Mouse (Mus musculus) liver, embryonic 15.5 days (tissue): ENCODE measurements around the gene Myh14. TPM values are rescaled to one million over a fixed set of nuclear protein-coding genes. Genes with fewer than 3 reads are reported as not detected.

ENCODE experiments used
- ATAC-seq: fragments of 200-750 bp; cut with Nextera tagmentation; 2 replicates; pipeline ENCODE4 v1.8.0; 2017; ENCODE audit warnings: moderate number of reproducible peaks, mild to moderate bottlenecking, moderate library complexity; ENCODE audit not compliant: insufficient read depth
- H3K27ac ChIP-seq: fragments of 300-500 bp; sonication (generic); replicated peaks from 2 replicates; pipeline ENCODE4 v1.5.1; 2015; ENCODE audit warnings: mild to moderate bottlenecking, inconsistent platforms
- H3K27me3 ChIP-seq: fragments of 300-500 bp; sonication (generic); 2 replicates; pipeline ENCODE4 v1.6.1; 2015; ENCODE audit warnings: mild to moderate bottlenecking, inconsistent platforms
- H3K36me3 ChIP-seq: fragments of 300-500 bp; sonication (generic); replicated peaks from 2 replicates; pipeline ENCODE4 v1.6.1; 2015; ENCODE audit warnings: moderate library complexity, mild to moderate bottlenecking, inconsistent platforms
- H3K4me1 ChIP-seq: fragments of 300-500 bp; sonication (generic); replicated peaks from 2 replicates; pipeline ENCODE4 v1.6.1; 2015; ENCODE audit warnings: inconsistent platforms
- H3K4me2 ChIP-seq: fragments of 300-500 bp; sonication (generic); 2 replicates; pipeline ENCODE4 v1.6.1; 2015; ENCODE audit warnings: moderate library complexity, mild to moderate bottlenecking, inconsistent platforms
- H3K4me3 ChIP-seq: fragments of 300-500 bp; sonication (generic); replicated peaks from 2 replicates; pipeline ENCODE4 v1.5.1; 2015; ENCODE audit warnings: mild to moderate bottlenecking, inconsistent platforms
- H3K9ac ChIP-seq: fragments of 300-500 bp; sonication (generic); 2 replicates; pipeline ENCODE4 v1.6.1; 2015; ENCODE audit warnings: moderate library complexity, mild to moderate bottlenecking, inconsistent platforms
- H3K9me3 ChIP-seq: fragments of 300-500 bp; sonication (generic); replicated peaks from 2 replicates; pipeline ENCODE4 v1.6.1; 2016; ENCODE audit warnings: inconsistent platforms
- WGBS: fragments of 180-500 bp; shearing (Covaris S2); methylation state at CpG from one replicate; pipeline ENCODE4 v1.1.7; 2015; ENCODE audit warnings: mixed read lengths; ENCODE audit not compliant: insufficient replicate concordance; 5-methylcytosine and 5-hydroxymethylcytosine counted together
- polyA plus RNA-seq: library from polyadenylated mRNA; unstranded; fragments of >200 nt; fragmentation: Nextera tagmentation; extraction: Ambion mirVana; gene quantifications from 2 replicates; pipeline ENCODE4 v1.2.1, GENCODE M21; 2015

Myh14 gene
- polyA plus RNA-seq, 1 experiment from 2014 or later = 0.18 TPM

- 4% methylated on average over 12 of the region's 12 CpGs for WGBS
Observed at GRCm38 (mm10) chr7:44588338-44588737, 82.3 kb downstream of the Myh14 start.

GRCm38 (mm10) chr7:44587676-44588075 is 83.0 kb downstream of the Myh14 start:
- Histone ChIP-seq H3K4me1 (peaks cover 25% of the 10 kb centered on the region), H3K9ac (no peak overlapping the region), H3K9me3 (no peaks in the 10 kb centered on the region), H3K27ac (no peak overlapping the region), H3K27me3 (peaks cover 92% of the 10 kb centered on the region), H3K4me3 (no peak overlapping the region), H3K36me3 (no peaks in the 10 kb centered on the region), H3K4me2 (no peak overlapping the region)
- 29% methylated on average over 6 of the region's 6 CpGs for WGBS
- ATAC-seq = no peak

More at GRCm38 (mm10) chr7:44588338-44588737, 82.3 kb downstream of the Myh14 start:
- Histone ChIP-seq H3K4me3 (no peak overlapping the region), H3K27me3 (peaks cover 92% of the 10 kb centered on the region), H3K36me3 (no peaks in the 10 kb centered on the region), H3K9me3 (no peaks in the 10 kb centered on the region), H3K4me1 (peaks cover 25% of the 10 kb centered on the region), H3K9ac (no peak overlapping the region), H3K27ac (no peak overlapping the region), H3K4me2 (peak overlapping the region; percentile 58; the same call in 1 of the 2 replicates)
- ATAC-seq = no peak

DNA sequence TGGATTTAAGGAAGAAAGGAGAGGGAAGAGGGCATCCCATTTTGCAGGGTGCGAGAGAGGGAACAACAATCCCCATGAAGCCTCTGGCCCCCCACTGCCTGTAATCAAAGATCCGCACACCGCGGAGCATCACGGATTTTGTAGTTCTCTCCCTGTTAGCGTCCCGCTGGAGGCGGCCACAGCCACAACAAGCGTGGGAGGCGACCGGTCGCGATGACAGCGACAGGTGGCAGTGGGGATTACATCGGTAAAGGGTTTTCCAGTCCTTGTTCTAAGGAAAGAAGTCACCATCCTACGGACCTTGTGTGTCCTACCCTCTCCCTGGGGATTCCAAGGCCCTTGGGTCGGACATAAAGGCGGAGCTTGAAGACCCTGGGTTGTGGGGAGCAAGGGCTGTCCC is 83.7 kb downstream of the Myh14 start:
- ATAC-seq = no peak
- Histone ChIP-seq H3K27me3 (peaks cover 91% of the 10 kb centered on the region), H3K36me3 (no peaks in the 10 kb centered on the region), H3K4me2 (no peak overlapping the region), H3K27ac (no peak overlapping the region), H3K4me1 (peaks cover 25% of the 10 kb centered on the region), H3K9ac (no peak overlapping the region), H3K9me3 (no peaks in the 10 kb centered on the region), H3K4me3 (no peak overlapping the region)
- 1% methylated on average over 18 of the region's 18 CpGs for WGBS

- H3K4me1 ChIP-seq = peaks cover 24% of the 10 kb centered on the region
- H3K27me3 ChIP-seq = peaks cover 88% of the 10 kb centered on the region
- no peak overlapping the region for H3K9ac ChIP-seq
- no peak overlapping the region for H3K27ac ChIP-seq
- no peaks in the 10 kb centered on the region for H3K36me3 ChIP-seq
- WGBS = 12% methylated on average over 19 of the region's 19 CpGs
- H3K4me3 ChIP-seq = no peak overlapping the region
- no peak overlapping the region for H3K4me2 ChIP-seq
- no peak for ATAC-seq
- no peaks in the 10 kb centered on the region for H3K9me3 ChIP-seq
Observed at GRCm38 (mm10) chr7:44586518-44586917, 84.1 kb downstream of the Myh14 start.

DNA sequence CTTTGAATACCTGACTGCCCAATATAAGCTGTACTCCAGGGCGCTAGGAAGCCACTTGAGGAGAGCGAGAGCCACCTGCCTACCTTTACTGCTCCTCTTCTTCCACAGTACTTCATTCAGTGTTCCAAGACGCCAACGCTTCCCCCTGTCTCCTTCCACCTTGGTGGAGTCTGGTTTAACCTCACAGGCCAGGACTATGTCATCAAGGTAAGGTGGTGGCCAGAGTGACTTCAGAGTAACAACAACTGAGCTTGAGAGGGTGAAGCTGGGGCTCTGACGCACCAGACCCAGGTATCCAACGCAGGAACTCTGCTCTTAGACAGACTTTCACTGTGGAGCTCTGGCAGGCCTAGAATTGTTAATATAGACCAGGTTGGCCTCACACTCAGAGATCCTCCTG is 85.0 kb downstream of the Myh14 start:
- Histone ChIP-seq H3K4me2 (no peak overlapping the region), H3K27me3 (peaks cover 82% of the 10 kb centered on the region), H3K27ac (no peak overlapping the region), H3K9ac (no peak overlapping the region), H3K4me3 (no peak overlapping the region), H3K36me3 (no peaks in the 10 kb centered on the region), H3K9me3 (no peaks in the 10 kb centered on the region), H3K4me1 (peaks cover 15% of the 10 kb centered on the region; the same call in 1 of the 2 replicates)
- 64% methylated on average over 6 of the region's 6 CpGs for WGBS
- no peak for ATAC-seq

DNA sequence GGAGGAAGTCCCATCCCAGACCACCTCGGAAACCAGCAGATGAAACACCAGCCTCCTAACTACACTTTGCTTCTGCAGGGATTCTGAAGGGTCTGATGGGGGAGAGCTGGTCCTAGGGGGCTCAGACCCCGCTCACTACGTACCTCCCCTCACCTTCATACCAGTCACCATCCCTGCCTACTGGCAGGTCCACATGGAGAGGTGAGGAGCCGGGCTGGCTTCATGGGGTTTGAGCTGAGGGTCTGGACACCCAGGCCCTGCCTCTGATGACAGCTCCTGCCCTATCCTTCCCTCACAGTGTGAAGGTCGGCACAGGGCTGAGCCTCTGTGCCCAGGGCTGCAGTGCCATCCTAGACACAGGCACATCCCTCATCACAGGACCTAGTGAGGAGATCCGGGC is 85.7 kb downstream of the Myh14 start:
- Histone ChIP-seq H3K27ac (no peak overlapping the region), H3K4me1 (0 out of 2 replicates have a peak, but pooled peaks cover 13% of the 10 kb centered on the region), H3K4me3 (no peak overlapping the region), H3K9me3 (no peaks in the 10 kb centered on the region), H3K4me2 (no peak overlapping the region), H3K36me3 (no peaks in the 10 kb centered on the region), H3K27me3 (peaks cover 75% of the 10 kb centered on the region), H3K9ac (no peak overlapping the region)
- 61% methylated on average over 6 of the region's 6 CpGs for WGBS
- ATAC-seq = no peak

- WGBS = 40% methylated on average over 4 of the region's 4 CpGs
- H3K27me3 ChIP-seq = peaks cover 70% of the 10 kb centered on the region
- 0 out of 2 replicates have a peak, but pooled peaks cover 12% of the 10 kb centered on the region for H3K4me1 ChIP-seq
- no peak for ATAC-seq
- no peak overlapping the region for H3K27ac ChIP-seq
- H3K4me3 ChIP-seq = no peak overlapping the region
- H3K9me3 ChIP-seq = no peaks in the 10 kb centered on the region
- no peaks in the 10 kb centered on the region for H3K36me3 ChIP-seq
- no peak overlapping the region for H3K9ac ChIP-seq
- no peak overlapping the region for H3K4me2 ChIP-seq
Observed at GRCm38 (mm10) chr7:44584265-44584804, 86.3 kb downstream of the Myh14 start.

DNA sequence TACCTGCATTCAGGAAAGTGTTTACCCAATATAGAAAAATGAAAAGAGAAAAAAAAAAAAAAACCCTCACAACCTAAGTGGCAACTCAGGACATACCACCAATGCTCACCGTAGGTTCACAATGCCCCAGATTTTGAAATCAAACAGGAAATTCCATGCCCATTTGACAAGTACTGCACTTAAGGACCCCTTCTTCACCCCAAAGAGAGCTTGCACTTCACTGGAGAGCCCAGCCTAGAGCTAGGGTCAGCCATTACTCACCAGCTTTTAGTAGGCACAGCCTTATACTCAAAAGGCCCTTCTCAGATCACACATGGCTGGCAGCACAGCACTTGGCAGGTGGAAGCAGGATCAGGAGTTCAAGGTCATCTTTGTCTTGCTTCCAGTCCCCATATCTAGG is 87.5 kb downstream of the Myh14 start:
- Histone ChIP-seq H3K9ac (no peak overlapping the region), H3K4me2 (no peak overlapping the region), H3K4me3 (no peak overlapping the region), H3K27me3 (peaks cover 58% of the 10 kb centered on the region), H3K9me3 (no peaks in the 10 kb centered on the region), H3K27ac (no peak overlapping the region), H3K4me1 (0 out of 2 replicates have a peak, but pooled peaks cover 3% of the 10 kb centered on the region), H3K36me3 (no peaks in the 10 kb centered on the region)
- ATAC-seq = no peak
- 55% methylated on average over 1 of the region's 1 CpGs for WGBS

- H3K27me3 ChIP-seq = peaks cover 53% of the 10 kb centered on the region
- H3K4me1 ChIP-seq = 0 out of 2 replicates have a peak, but pooled peaks cover 2% of the 10 kb centered on the region
- no peak overlapping the region for H3K4me3 ChIP-seq
- H3K9me3 ChIP-seq = no peaks in the 10 kb centered on the region
- WGBS = 29% methylated on average over 5 of the region's 5 CpGs
- no peaks in the 10 kb centered on the region for H3K36me3 ChIP-seq
- H3K27ac ChIP-seq = no peak overlapping the region
- no peak overlapping the region for H3K9ac ChIP-seq
- no peak for ATAC-seq
- H3K4me2 ChIP-seq = no peak overlapping the region
Observed at GRCm38 (mm10) chr7:44582709-44583108, 87.9 kb downstream of the Myh14 start.

DNA sequence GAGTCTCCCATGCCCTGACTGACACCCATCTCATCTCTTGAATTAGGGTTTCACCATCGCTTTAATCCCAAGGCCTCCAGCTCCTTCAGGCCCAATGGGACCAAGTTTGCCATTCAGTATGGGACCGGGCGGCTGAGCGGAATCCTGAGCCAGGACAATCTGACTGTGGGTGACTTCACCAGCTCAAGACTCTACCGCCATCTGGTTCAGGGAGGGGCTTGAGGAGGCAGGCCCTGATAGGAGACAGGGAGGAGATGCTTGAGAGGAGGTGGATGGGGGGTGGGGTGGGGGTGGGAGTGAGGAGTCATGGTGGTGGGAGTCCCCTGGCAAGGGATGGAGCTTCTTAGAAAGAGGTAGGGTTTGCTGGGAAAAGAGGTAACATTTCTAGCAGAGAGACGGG is 89.0 kb downstream of the Myh14 start:
- Histone ChIP-seq H3K9me3 (no peaks in the 10 kb centered on the region), H3K36me3 (no peaks in the 10 kb centered on the region), H3K4me3 (no peak overlapping the region), H3K27ac (no peak overlapping the region), H3K9ac (no peak overlapping the region), H3K4me1 (0 out of 2 replicates have a peak, but pooled peaks cover 2% of the 10 kb centered on the region), H3K4me2 (no peak overlapping the region), H3K27me3 (peaks cover 43% of the 10 kb centered on the region)
- ATAC-seq = no peak
- WGBS = 52% methylated on average over 6 of the region's 6 CpGs

DNA sequence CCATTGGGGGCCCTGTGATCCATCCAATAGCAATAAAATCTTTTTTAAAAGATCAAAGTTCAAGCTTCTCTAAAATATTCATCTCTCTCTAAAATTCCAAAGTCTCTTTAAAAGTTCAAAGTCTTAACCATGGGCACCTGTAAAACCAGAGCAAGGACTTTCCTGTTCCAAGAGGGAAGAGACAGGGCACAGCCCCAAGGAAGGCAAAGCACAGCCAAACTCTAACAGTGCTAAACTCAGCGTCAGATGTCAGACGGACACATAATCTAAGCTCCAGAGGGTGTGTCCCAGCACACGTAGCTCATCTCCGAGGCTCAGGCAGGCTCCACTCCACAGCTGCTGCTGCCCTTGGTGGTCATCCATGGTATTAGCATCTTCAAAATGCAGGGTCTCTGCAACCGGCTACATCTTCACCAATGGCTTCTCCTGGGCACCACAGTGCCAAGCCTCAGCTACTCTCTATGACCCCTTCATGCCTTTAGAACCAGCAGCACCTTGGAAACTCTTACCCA is 94.3 kb downstream of the Myh14 start:
- Histone ChIP-seq H3K27ac (no peak overlapping the region), H3K27me3 (0 out of 2 replicates have a peak, but pooled peaks cover 3% of the 10 kb centered on the region), H3K4me2 (no peak overlapping the region), H3K4me1 (no peaks in the 10 kb centered on the region), H3K9me3 (no peaks in the 10 kb centered on the region), H3K36me3 (no peaks in the 10 kb centered on the region), H3K9ac (no peak overlapping the region), H3K4me3 (no peak overlapping the region)
- ATAC-seq = no peak
- 31% methylated on average over 5 of the region's 5 CpGs for WGBS
